Mouse (Mus musculus) midbrain, embryonic 16.5 days (tissue): ENCODE measurements at regions not wholly inside any gene's neighbourhood (a gene's known extent, or its start where the extent isn't known, plus 50 kb on each side); places are given as distances from the start of the nearest gene placed in this dataset.

ENCODE experiments used
- ATAC-seq: fragments of 200-750 bp; cut with Nextera tagmentation; 2 replicates; pipeline ENCODE4 v1.8.0; 2017; ENCODE audit warnings: moderate TSS enrichment
- H3K27ac ChIP-seq: fragments of 300-500 bp; sonication (generic); 2 replicates; pipeline ENCODE4 v1.5.1; 2014; ENCODE audit warnings: mild to moderate bottlenecking, low read length, mixed read lengths
- H3K27me3 ChIP-seq: fragments of 300-500 bp; sonication (generic); 2 replicates; pipeline ENCODE4 v1.6.1; 2014; ENCODE audit warnings: low read depth, low read length, mixed read lengths; ENCODE audit not compliant: control insufficient read depth, insufficient read depth
- H3K36me3 ChIP-seq: fragments of 300-500 bp; sonication (generic); 2 replicates; pipeline ENCODE4 v1.6.1; 2014; ENCODE audit warnings: mild to moderate bottlenecking, low read length, moderate library complexity, mixed read lengths; ENCODE audit not compliant: control insufficient read depth, insufficient read depth
- H3K4me1 ChIP-seq: fragments of 300-500 bp; sonication (generic); 2 replicates; pipeline ENCODE4 v1.6.1; 2014; ENCODE audit warnings: mild to moderate bottlenecking, low read length, mixed read lengths; ENCODE audit not compliant: control insufficient read depth, insufficient read depth
- H3K4me2 ChIP-seq: fragments of 300-500 bp; sonication (generic); 2 replicates; pipeline ENCODE4 v1.6.1; 2014; ENCODE audit warnings: mild to moderate bottlenecking, low read length, mixed read lengths
- H3K4me3 ChIP-seq: fragments of 300-500 bp; sonication (generic); 2 replicates; pipeline ENCODE4 v1.5.1; 2014; ENCODE audit warnings: low read depth, mild to moderate bottlenecking, low read length, moderate library complexity, mixed read lengths
- H3K9ac ChIP-seq: fragments of 300-500 bp; sonication (generic); 2 replicates; pipeline ENCODE4 v1.6.1; 2014; ENCODE audit warnings: low read depth, low read length, mixed read lengths
- H3K9me3 ChIP-seq: fragments of 300-500 bp; sonication (generic); replicated peaks from 2 replicates; pipeline ENCODE4 v1.6.1; 2014; ENCODE audit warnings: mild to moderate bottlenecking, low read length, mixed read lengths; ENCODE audit not compliant: control insufficient read depth, poor library complexity, severe bottlenecking
- WGBS: fragments of 180-500 bp; shearing (Covaris S2); extraction: QIAGEN DNeasy Blood & Tissue Kit; methylation state at CpG from one replicate; pipeline ENCODE4 v1.1.7; 2014; 5-methylcytosine and 5-hydroxymethylcytosine counted together

- Histone ChIP-seq H3K4me3 (no peak overlapping the region), H3K4me1 (peaks cover 3% of the 10 kb centered on the region; the same call in 1 of the 2 replicates), H3K9me3 (no peaks in the 10 kb centered on the region), H3K4me2 (no peak overlapping the region), H3K27ac (no peak overlapping the region), H3K27me3 (no peaks in the 10 kb centered on the region), H3K9ac (no peak overlapping the region), H3K36me3 (no peaks in the 10 kb centered on the region)
- WGBS = 25% methylated on average over 5 of the region's 5 CpGs
- ATAC-seq = no peak
Measured at GRCm38 (mm10) chr9:115661834-115662425, 247.3 kb upstream of the Gadl1 start.

- 28% methylated on average over 5 of the region's 5 CpGs for WGBS
- H3K27me3 ChIP-seq = no peaks in the 10 kb centered on the region
- H3K27ac ChIP-seq = no peak overlapping the region
- no peaks in the 10 kb centered on the region for H3K36me3 ChIP-seq
- no peak for ATAC-seq
- H3K4me2 ChIP-seq = no peak overlapping the region
- H3K9me3 ChIP-seq = no peaks in the 10 kb centered on the region
- H3K9ac ChIP-seq = no peak overlapping the region
- H3K4me1 ChIP-seq = peaks cover 3% of the 10 kb centered on the region; the same call in 1 of the 2 replicates
- no peak overlapping the region for H3K4me3 ChIP-seq
Measured at GRCm38 (mm10) chr9:115665337-115666004, 243.8 kb upstream of the Gadl1 start.

- no peaks in the 10 kb centered on the region for H3K9me3 ChIP-seq
- no peak overlapping the region for H3K4me2 ChIP-seq
- H3K9ac ChIP-seq = no peak overlapping the region
- no peak overlapping the region for H3K4me3 ChIP-seq
- H3K27ac ChIP-seq = no peak overlapping the region
- H3K27me3 ChIP-seq = no peaks in the 10 kb centered on the region
- 64% methylated on average over 3 of the region's 3 CpGs for WGBS
- H3K4me1 ChIP-seq = peaks cover 3% of the 10 kb centered on the region; the same call in 1 of the 2 replicates
- ATAC-seq = no peak
- no peaks in the 10 kb centered on the region for H3K36me3 ChIP-seq
Measured at GRCm38 (mm10) chr9:115666530-115666929, 242.7 kb upstream of the Gadl1 start.

- Histone ChIP-seq H3K4me3 (no peak overlapping the region), H3K9me3 (no peaks in the 10 kb centered on the region), H3K9ac (no peak overlapping the region), H3K4me2 (no peak overlapping the region), H3K4me1 (peaks cover 5% of the 10 kb centered on the region; the same call in 1 of the 2 replicates), H3K27ac (no peak overlapping the region), H3K27me3 (no peaks in the 10 kb centered on the region), H3K36me3 (no peaks in the 10 kb centered on the region)
- ATAC-seq = no peak
- WGBS = 36% methylated on average over 9 of the region's 9 CpGs
Measured at GRCm38 (mm10) chr9:115680703-115681576, 228.3 kb upstream of the Gadl1 start.

GRCm38 (mm10) chr9:115681841-115682240 lies 227.4 kb upstream of the Gadl1 start:
- Histone ChIP-seq H3K9ac (no peak overlapping the region), H3K27me3 (no peaks in the 10 kb centered on the region), H3K36me3 (no peaks in the 10 kb centered on the region), H3K4me2 (no peak overlapping the region), H3K27ac (no peak overlapping the region), H3K9me3 (no peaks in the 10 kb centered on the region), H3K4me1 (peaks cover 5% of the 10 kb centered on the region; the same call in 1 of the 2 replicates), H3K4me3 (no peak overlapping the region)
- WGBS = 35% methylated on average over 9 of the region's 9 CpGs
- ATAC-seq = no peak

- Histone ChIP-seq H3K4me2 (no peak overlapping the region), H3K36me3 (no peaks in the 10 kb centered on the region), H3K9ac (no peak overlapping the region), H3K4me3 (no peak overlapping the region), H3K27me3 (no peaks in the 10 kb centered on the region), H3K4me1 (peaks cover 5% of the 10 kb centered on the region; the same call in 1 of the 2 replicates), H3K27ac (no peak overlapping the region), H3K9me3 (no peaks in the 10 kb centered on the region)
- ATAC-seq = no peak
Measured at GRCm38 (mm10) chr9:115683951-115684350, 225.3 kb upstream of the Gadl1 start.

- H3K4me3 ChIP-seq = no peak overlapping the region
- no peak overlapping the region for H3K9ac ChIP-seq
- H3K36me3 ChIP-seq = no peaks in the 10 kb centered on the region
- no peak overlapping the region for H3K27ac ChIP-seq
- H3K9me3 ChIP-seq = no peaks in the 10 kb centered on the region
- ATAC-seq = no peak
- H3K4me2 ChIP-seq = no peak overlapping the region
- H3K27me3 ChIP-seq = no peaks in the 10 kb centered on the region
- 93% methylated on average over 5 of the region's 5 CpGs for WGBS
- H3K4me1 ChIP-seq = peaks cover 5% of the 10 kb centered on the region; the same call in 1 of the 2 replicates
Measured at GRCm38 (mm10) chr9:115686605-115687004, 222.7 kb upstream of the Gadl1 start.

- WGBS = 56% methylated on average over 2 of the region's 2 CpGs
- Histone ChIP-seq H3K4me3 (no peak overlapping the region), H3K27ac (no peak overlapping the region), H3K4me1 (no peaks in the 10 kb centered on the region), H3K9ac (no peak overlapping the region), H3K36me3 (no peaks in the 10 kb centered on the region), H3K27me3 (no peaks in the 10 kb centered on the region), H3K4me2 (no peak overlapping the region), H3K9me3 (no peaks in the 10 kb centered on the region)
- no peak for ATAC-seq
Measured at GRCm38 (mm10) chr9:115692837-115693236, 216.4 kb upstream of the Gadl1 start.

GRCm38 (mm10) chr9:115703791-115704190 lies 205.5 kb upstream of the Gadl1 start:
- no peaks in the 10 kb centered on the region for H3K36me3 ChIP-seq
- no peak for ATAC-seq
- H3K4me3 ChIP-seq = no peak overlapping the region
- 91% methylated on average over 7 of the region's 7 CpGs for WGBS
- no peak overlapping the region for H3K27ac ChIP-seq
- H3K9ac ChIP-seq = no peak overlapping the region
- peaks cover 4% of the 10 kb centered on the region for H3K4me1 ChIP-seq
- no peaks in the 10 kb centered on the region for H3K9me3 ChIP-seq
- no peak overlapping the region for H3K4me2 ChIP-seq
- no peaks in the 10 kb centered on the region for H3K27me3 ChIP-seq
